Mouse (Mus musculus) liver, postnatal 0 days (tissue): Measurements from ENCODE around the gene Spdef. TPM values are rescaled to one million over a fixed set of nuclear protein-coding genes. Genes with fewer than 3 reads are reported as not detected.
A peak's percentile ranks its signal among the peaks of the same experiment; 100 is the strongest.

ENCODE experiments used
- ATAC-seq: fragments of 200-750 bp; cut with Nextera tagmentation; 2 replicates; pipeline ENCODE4 v1.8.0; 2017; ENCODE audit warnings: mild to moderate bottlenecking, moderate library complexity
- DNase-seq: peaks from one replicate; pipeline ENCODE4 v3.0.0-alpha.2; 2016
- H3K27ac ChIP-seq: fragments of 300-500 bp; sonication (generic); 2 replicates; pipeline ENCODE4 v1.5.1; 2014; ENCODE audit warnings: antibody characterized with exemption, moderate library complexity, mild to moderate bottlenecking, low read depth
- H3K27me3 ChIP-seq: fragments of 300-500 bp; sonication (generic); 2 replicates; pipeline ENCODE4 v1.6.1; 2014; ENCODE audit warnings: low read length, control low read depth, mixed read lengths; ENCODE audit not compliant: insufficient read depth
- H3K36me3 ChIP-seq: fragments of 300-500 bp; sonication (generic); replicated peaks from 2 replicates; pipeline ENCODE4 v1.6.1; 2014; ENCODE audit warnings: mild to moderate bottlenecking, control low read depth, low read length, moderate library complexity, mixed read lengths; ENCODE audit not compliant: insufficient read depth
- H3K4me1 ChIP-seq: fragments of 300-500 bp; sonication (generic); 2 replicates; pipeline ENCODE4 v1.6.1; 2014; ENCODE audit warnings: antibody characterized with exemption, mild to moderate bottlenecking, control low read depth; ENCODE audit not compliant: insufficient read depth
- H3K4me2 ChIP-seq: fragments of 300-500 bp; sonication (generic); 2 replicates; pipeline ENCODE4 v1.6.1; 2014; ENCODE audit warnings: low read depth, mild to moderate bottlenecking, low read length, moderate library complexity, mixed read lengths
- H3K4me3 ChIP-seq: fragments of 300-500 bp; sonication (generic); 2 replicates; pipeline ENCODE4 v1.5.1; 2014; ENCODE audit warnings: low read depth, low read length
- H3K9ac ChIP-seq: fragments of 300-500 bp; sonication (generic); replicated peaks from 2 replicates; pipeline ENCODE4 v1.6.1; 2014; ENCODE audit warnings: mild to moderate bottlenecking, moderate library complexity
- H3K9me3 ChIP-seq: fragments of 300-500 bp; sonication (generic); 2 replicates; pipeline ENCODE4 v1.6.1; 2016; ENCODE audit warnings: mild to moderate bottlenecking, control low read depth, low read length, mixed read lengths
- CTCF ChIP-seq: sonication (generic); IDR thresholded peaks from 2 replicates; pipeline ENCODE4 v1.5.1; 2016; ENCODE audit warnings: antibody characterized with exemption, low read depth
- EP300 ChIP-seq: IDR thresholded peaks from 2 replicates; pipeline ENCODE4 v1.6.1; 2016; ENCODE audit warnings: antibody characterized with exemption, low read depth, mild to moderate bottlenecking
- WGBS: fragments of 180-500 bp; shearing (Covaris S2); extraction: QIAGEN DNeasy Blood & Tissue Kit; methylation state at CpG from one replicate; pipeline ENCODE4 v1.1.7; 2014; ENCODE audit not compliant: insufficient replicate concordance; 5-methylcytosine and 5-hydroxymethylcytosine counted together
- polyA plus RNA-seq: library from polyadenylated mRNA; unstranded; fragments of >200 nt; fragmentation: Nextera tagmentation; extraction: Ambion mirVana; gene quantifications from 2 replicates; pipeline ENCODE4 v1.2.1, GENCODE M21; 2015

Spdef gene
- polyA plus RNA-seq, 1 experiment from 2014 or later, result not detected

- ATAC-seq (peak; percentile 23; the same call in 1 of the 2 replicates), DNase-seq (no peak)
- Histone ChIP-seq H3K9me3 (no peaks in the 10 kb centered on the region), H3K36me3 (no peaks in the 10 kb centered on the region), H3K4me3 (no peak overlapping the region), H3K27ac (no peak overlapping the region), H3K4me1 (no peaks in the 10 kb centered on the region), H3K27me3 (peaks cover 9% of the 10 kb centered on the region), H3K4me2 (no peak overlapping the region), H3K9ac (no peak overlapping the region)
- WGBS, result 53% methylated on average over 11 of the region's 11 CpGs
- TF ChIP-seq EP300, result no peak
- TF ChIP-seq CTCF, result no peak
These were observed 49.6 kb downstream of the Spdef start for GRCm38 (mm10) chr17:27678924-27679813.

GRCm38 (mm10) chr17:27677756-27678155, 51.0 kb downstream of the Spdef start:
- H3K4me2 ChIP-seq, result no peak overlapping the region
- no peaks in the 10 kb centered on the region for H3K4me1 ChIP-seq
- no peaks in the 10 kb centered on the region for H3K27me3 ChIP-seq
- DNase-seq (no peak), ATAC-seq (no peak)
- no peaks in the 10 kb centered on the region for H3K9me3 ChIP-seq
- no peaks in the 10 kb centered on the region for H3K36me3 ChIP-seq
- no peak overlapping the region for H3K4me3 ChIP-seq
- TF ChIP-seq EP300 (no peak), CTCF (no peak)
- WGBS, result 73% methylated on average over 5 of the region's 5 CpGs
- H3K27ac ChIP-seq, result no peak overlapping the region
- H3K9ac ChIP-seq, result no peak overlapping the region

DNA sequence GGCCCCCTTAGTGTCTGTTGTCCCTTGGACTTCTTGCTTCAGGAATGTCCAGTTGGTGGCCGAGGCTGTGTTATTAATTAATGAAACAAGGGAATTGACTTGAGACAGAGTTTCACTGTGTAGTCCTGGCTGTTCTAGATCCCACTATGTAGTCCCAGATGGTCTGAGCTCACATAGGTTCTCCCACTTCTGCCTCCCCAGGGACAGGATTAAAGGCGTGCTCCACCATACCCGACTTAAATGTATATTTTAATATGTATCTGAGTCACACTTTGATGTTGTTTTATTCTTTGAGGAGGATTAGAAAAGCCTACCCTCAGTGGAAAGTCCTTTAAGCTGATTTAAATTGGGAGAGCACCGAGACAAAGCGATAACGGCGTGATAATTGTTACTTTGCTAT, 52.5 kb downstream of the Spdef start:
- WGBS, result 72% methylated on average over 7 of the region's 7 CpGs
- Histone ChIP-seq H3K27me3 (no peaks in the 10 kb centered on the region), H3K4me2 (no peak overlapping the region), H3K9me3 (no peaks in the 10 kb centered on the region), H3K4me1 (no peaks in the 10 kb centered on the region), H3K36me3 (no peaks in the 10 kb centered on the region), H3K9ac (no peak overlapping the region), H3K27ac (no peak overlapping the region), H3K4me3 (no peak overlapping the region)
- ATAC-seq (no peak), DNase-seq (no peak)
- TF ChIP-seq EP300, result no peak
- TF ChIP-seq CTCF, result no peak

DNA sequence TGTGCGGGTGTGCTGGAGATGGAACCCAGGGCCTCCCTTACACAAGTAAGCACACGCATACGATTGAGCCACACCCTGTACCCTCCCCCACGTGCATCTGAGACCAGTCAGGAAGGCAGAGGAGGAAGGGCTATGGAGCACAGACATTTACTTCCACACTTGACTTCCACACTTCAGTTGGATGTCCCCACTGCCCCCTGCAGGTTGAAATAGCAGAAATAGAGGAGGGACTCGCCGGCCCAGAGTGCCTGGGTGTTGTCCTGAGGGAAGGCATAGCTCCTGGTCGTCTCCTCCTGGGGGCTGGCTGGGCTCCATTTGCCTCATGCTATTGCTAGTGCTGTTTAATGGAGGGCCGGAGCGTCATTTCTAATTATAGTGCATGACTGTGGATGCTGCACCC, 53.3 kb downstream of the Spdef start:
- Histone ChIP-seq H3K4me1 (no peaks in the 10 kb centered on the region), H3K36me3 (no peaks in the 10 kb centered on the region), H3K9ac (no peak overlapping the region), H3K27ac (no peak overlapping the region), H3K9me3 (no peaks in the 10 kb centered on the region), H3K4me2 (no peak overlapping the region), H3K27me3 (no peaks in the 10 kb centered on the region), H3K4me3 (no peak overlapping the region)
- 42% methylated on average over 9 of the region's 9 CpGs for WGBS
- TF ChIP-seq CTCF, result peak; percentile 36
- TF ChIP-seq EP300, result no peak
- DNase-seq (no peak), ATAC-seq (no peak)

DNA sequence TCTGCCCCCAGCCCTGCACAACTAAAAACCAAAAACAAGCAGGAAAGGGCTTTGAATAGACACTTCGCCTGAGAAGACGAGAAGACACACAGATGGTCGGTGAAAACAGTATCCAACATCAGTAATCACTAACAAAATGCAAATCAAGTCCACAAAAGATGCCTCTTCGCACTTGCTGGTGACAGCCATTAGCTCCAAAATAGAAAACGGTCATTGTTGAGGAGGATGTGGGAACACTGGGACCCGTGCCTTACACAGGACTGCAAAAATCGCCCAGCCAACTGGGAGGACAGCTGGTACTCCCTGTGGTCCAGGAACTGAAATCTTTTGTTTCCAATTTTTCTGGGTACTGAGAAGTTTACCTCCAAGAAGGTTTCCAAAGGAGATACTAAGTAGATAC, 54.8 kb downstream of the Spdef start:
- no peaks in the 10 kb centered on the region for H3K27me3 ChIP-seq
- H3K4me2 ChIP-seq, result no peak overlapping the region
- no peaks in the 10 kb centered on the region for H3K9me3 ChIP-seq
- H3K27ac ChIP-seq, result no peak overlapping the region
- WGBS, result 73% methylated on average over 7 of the region's 7 CpGs
- no peak for TF ChIP-seq CTCF
- TF ChIP-seq EP300, result no peak
- H3K36me3 ChIP-seq, result no peaks in the 10 kb centered on the region
- no peak overlapping the region for H3K9ac ChIP-seq
- ATAC-seq (no peak), DNase-seq (no peak)
- H3K4me1 ChIP-seq, result no peaks in the 10 kb centered on the region
- no peak overlapping the region for H3K4me3 ChIP-seq

DNA sequence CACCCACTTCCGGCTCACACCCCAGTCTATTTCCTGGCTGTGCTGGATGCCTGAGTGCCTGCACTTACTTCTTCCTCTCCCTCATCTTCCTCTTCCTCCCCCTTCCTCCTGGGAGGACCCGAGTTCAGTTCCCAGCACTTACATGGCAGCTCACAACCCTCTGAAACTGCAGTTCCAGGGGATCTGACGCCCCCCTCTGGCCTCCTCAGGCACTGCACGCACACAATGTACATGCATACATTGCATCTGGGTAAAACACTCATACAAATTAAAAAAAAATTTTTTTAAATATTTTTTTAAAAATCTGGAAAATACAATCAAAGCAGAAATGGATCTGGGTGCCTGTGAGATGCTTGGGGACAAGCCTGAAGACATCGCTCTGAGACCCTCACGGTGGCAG, 57.0 kb downstream of the Spdef start:
- Histone ChIP-seq H3K4me3 (no peak overlapping the region), H3K4me2 (no peak overlapping the region), H3K4me1 (no peaks in the 10 kb centered on the region), H3K27me3 (no peaks in the 10 kb centered on the region), H3K36me3 (no peaks in the 10 kb centered on the region), H3K9ac (no peak overlapping the region), H3K27ac (no peak overlapping the region), H3K9me3 (no peaks in the 10 kb centered on the region)
- 78% methylated on average over 6 of the region's 6 CpGs for WGBS
- no peak for TF ChIP-seq EP300
- TF ChIP-seq CTCF, result no peak
- no peak for DNase-seq
- ATAC-seq, result no peak

Other genes with a start within 250 kb of the Spdef start
- not detected in 2 replicates for gene Grm4, start 207.6 kb downstream of the Spdef start, polyA plus RNA-seq
- gene Hmga1, start 172.5 kb downstream of the Spdef start, polyA plus RNA-seq, result 64.0 and 64.9 TPM in 2 replicates
- 15.0 and 16.7 TPM in 2 replicates for gene AI413582, start 163.2 kb downstream of the Spdef start, polyA plus RNA-seq
- gene Nudt3, start 105.5 kb downstream of the Spdef start, polyA plus RNA-seq, result 17.9 and 20.2 TPM in 2 replicates
- gene RPS10-NUDT3, start 93.7 kb downstream of the Spdef start, polyA plus RNA-seq, result not detected in 2 replicates
- 523 and 535 TPM in 2 replicates for gene Rps10, start 92.3 kb downstream of the Spdef start, polyA plus RNA-seq
- gene Pacsin1, start 73.4 kb downstream of the Spdef start, polyA plus RNA-seq, result 0.27 and 0.29 TPM in 2 replicates
- 23.8 and 24.7 TPM in 2 replicates for gene D17Wsu92e, start 91.7 kb upstream of the Spdef start, polyA plus RNA-seq
- 96.2 and 99.0 TPM in 2 replicates for gene Snrpc, start 109.2 kb upstream of the Spdef start, polyA plus RNA-seq
- gene Uhrf1bp1, start 127.5 kb upstream of the Spdef start, polyA plus RNA-seq, result 1.6 and 2.2 TPM in 2 replicates
- 2.3 and 3.0 TPM in 2 replicates for gene Anks1, start 180.4 kb upstream of the Spdef start, polyA plus RNA-seq
- gene Taf11, start 180.9 kb upstream of the Spdef start, polyA plus RNA-seq, result 17.4 and 17.8 TPM in 2 replicates